Mouse (Mus musculus) embryo, embryonic 11 days (tissue): ENCODE data around the gene Sim2.

Experiments used
- DNase-seq: peaks from one replicate; pipeline ENCODE4 v3.0.0-alpha.2; 2015

The Sim2 gene

DNA sequence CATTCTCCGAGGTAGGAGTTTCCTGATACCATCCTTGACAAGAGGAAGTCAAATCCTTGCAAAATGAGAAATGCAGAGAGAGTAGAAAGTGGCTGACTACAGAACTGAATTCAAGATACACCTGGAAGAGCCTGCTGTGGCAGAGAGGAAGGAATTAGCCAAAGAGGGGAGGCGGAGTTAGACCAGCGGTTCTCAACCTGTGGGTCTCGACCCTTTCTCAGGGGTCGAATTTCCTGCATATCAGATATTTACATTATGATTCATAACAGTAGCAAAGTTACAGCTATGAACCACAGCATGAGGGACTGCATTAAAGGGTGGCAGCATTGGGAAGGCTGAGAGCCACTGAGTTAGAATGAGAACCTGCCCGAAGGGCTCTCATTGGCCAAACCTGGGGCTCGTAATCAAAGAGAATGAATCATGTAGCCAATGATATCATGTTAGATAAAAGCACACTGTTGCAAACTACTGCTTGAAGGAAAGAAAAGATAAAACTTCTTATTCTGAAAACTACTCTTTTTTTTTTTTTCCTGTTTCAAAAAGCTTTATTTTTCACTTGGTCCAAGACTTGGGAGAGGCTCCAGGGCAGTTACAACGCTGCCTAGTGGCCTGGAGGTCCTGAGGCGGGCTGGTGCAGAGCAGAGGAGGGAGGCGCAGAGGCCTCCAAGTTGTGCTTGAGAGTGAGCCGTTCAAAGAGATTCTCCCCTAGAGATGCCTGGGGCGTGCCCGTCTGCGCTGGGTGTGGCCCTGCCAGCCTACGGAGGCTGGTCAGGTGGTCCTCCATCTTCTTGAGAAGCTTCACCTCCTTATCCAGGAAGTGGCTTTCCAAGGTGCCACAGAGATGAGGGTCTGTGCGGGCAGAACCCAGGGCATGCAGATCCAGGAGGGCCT lies 84.2 kb downstream of the Sim2 start:
- DNase-seq: no peak

DNA sequence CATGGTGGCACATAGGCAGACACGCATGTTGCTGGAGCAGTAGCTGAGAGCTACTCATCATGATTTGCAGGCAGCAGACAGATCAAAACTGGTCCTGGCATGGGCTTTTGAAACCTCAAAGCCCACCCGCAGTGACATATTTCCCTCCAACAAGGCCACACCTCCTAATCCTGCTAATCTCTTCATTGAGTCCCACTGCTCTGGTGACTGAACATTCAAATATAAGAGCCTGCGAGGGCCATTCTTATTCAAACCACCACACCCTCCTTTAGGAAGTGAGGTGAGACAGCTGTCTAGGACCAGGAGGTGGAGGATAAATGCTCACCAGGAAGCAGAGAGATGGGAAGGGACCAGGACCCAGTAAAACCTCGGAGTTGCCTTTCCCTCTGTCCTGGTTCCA lies 85.5 kb downstream of the Sim2 start:
- DNase-seq: no peak

DNA sequence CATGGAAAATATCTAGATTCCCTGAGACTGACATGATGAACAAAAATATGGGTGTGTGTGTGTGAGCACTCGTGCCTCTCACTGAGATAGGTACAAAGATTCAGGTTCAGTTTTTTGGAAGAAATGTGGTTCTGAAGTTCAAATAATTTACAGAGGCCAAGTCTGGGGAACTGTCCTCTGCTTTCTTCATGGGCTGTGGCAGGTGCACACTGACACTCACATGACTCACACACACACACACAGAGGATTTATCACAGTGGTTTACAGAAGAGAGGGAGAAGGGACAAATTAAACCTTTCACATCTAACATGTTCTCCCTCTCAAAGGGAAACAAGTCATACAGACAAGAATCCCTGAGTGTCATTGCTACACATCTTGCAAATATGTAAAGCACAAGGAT lies 88.6 kb downstream of the Sim2 start:
- DNase-seq: no peak

- no peak for DNase-seq
Measured at GRCm38 (mm10) chr16:94175366-94175986, 90.7 kb downstream of the Sim2 start.
